Mouse (Mus musculus): Measurements from ENCODE around the gene Hnrnpdl.
A peak's percentile ranks its signal among the peaks of the same experiment; 100 is the strongest.

Hnrnpdl gene

GRCm38 (mm10) chr5:100039602-100040142, at the start of gene Hnrnpdl, which contains the start of gene Enoph1:
Hnrnpdl (minus strand) TSS chr5:100039664.
Enoph1 (plus strand) TSS chr5:100039985.
- peak; percentile 96 for DNase-seq (ENCODE audit: low read depth, low spot score)

GRCm38 (mm10) chr5:100085097-100085496, 45.6 kb upstream of the Hnrnpdl start:
- DNase-seq (ENCODE audit: low read depth, low spot score), result no peak

- DNase-seq (ENCODE audit: low read depth, low spot score), result no peak
These were observed 44.6 kb upstream of the Hnrnpdl start for GRCm38 (mm10) chr5:100083953-100084562.

DNA sequence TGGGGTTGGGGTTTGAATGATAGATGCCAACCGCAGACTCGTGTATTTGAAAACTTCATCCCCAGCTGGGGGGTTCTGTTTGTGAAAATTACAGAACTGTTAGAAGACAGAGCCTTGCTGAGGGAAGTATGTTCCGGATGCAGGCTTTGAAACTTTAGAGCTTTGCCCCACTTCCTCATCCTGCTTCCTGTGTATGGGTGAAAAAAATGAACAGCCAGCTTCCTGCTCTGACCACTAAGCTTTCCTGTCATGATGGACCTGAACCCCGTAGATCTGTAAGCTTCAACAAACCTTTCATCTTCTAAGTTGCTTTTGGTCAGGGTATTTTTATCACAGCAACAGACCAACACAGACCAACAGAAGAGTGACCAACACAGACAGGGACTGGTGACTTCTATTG, 42.5 kb upstream of the Hnrnpdl start:
- DNase-seq (ENCODE audit: low read depth, low spot score), result no peak

DNA sequence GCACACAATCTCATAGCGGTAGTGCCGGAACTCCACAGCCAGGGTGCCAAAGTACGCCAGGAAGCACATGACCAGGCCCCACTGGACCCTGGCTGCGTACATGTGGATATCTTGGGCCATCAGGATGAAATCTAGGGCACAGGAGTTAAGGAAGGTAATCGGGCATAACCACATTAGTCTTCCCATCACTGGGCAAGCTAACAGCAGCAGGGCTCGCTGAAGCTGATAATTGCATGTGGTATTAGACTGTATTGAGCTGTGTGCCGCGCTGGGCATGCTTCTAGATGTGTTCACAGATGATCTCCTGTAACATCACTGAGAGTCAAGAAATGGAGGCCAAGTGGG, 40.4 kb upstream of the Hnrnpdl start:
- no peak for DNase-seq (ENCODE audit: low read depth, low spot score)

- DNase-seq (ENCODE audit: low read depth, low spot score), result peak; percentile 43
These were observed 39.8 kb upstream of the Hnrnpdl start for GRCm38 (mm10) chr5:100079040-100079930.

GRCm38 (mm10) chr5:100074571-100074970, 35.1 kb upstream of the Hnrnpdl start:
- no peak for DNase-seq (ENCODE audit: low read depth, low spot score)

DNA sequence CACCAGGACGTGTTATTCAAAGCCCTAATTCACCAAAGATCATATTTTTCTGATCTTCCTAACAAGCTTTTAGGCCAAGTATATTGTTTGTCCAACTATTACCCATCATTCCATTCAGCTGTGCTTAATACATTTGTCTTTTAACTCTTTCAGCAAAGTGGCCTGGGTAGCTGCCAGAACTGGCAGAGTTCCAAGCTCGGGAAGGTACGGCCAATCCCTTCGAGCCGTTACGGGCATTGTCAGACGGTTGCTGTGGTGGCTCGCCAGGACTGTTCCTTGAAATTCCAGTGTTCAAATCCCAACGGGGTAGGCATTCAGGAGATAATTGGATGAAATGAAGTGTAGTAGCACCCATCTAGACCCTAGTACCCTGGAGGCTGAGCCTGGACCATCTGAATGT, 33.1 kb upstream of the Hnrnpdl start:
- no peak for DNase-seq (ENCODE audit: low read depth, low spot score)

DNA sequence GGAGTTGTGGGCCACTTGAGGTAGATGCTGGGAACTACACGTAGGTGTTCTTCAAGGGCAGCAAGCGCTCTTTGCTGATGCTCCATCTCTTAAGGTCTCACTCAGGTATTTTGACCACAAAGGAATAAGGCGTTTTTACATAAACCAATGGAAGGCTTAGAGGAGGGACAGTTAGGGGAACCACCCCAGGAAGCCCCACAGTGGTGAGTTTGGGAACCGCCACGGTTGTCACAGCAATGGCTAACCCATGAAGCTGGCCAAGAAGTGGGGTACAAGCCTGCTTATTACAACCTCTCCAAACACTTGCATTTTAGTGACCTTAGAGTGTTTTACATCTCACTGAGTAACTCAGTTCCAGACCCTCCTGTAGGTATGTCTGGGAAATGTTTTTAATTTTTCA, 32.1 kb upstream of the Hnrnpdl start:
- DNase-seq (ENCODE audit: low read depth, low spot score), result no peak

DNA sequence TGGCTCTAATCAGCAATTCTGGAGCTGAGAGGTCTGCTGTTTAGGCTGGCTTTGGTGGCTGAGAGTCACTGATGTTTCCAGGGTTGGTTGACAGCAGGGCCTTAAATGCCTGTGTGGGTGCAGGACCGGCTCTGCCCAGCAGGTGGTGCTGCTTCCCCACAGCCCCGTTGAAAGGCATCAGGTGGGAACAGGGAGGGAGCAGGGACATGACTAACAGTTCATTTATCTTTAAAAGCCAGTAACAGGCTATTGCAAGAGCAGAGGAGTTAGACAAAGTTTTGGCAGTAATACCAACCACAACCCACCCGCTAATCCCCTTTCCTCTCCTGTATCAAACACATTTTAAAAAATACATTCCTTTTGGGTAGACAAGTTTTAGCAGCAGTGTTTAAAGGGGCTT, 30.8 kb upstream of the Hnrnpdl start:
- DNase-seq (ENCODE audit: low read depth, low spot score), result peak; percentile 85

- DNase-seq (ENCODE audit: low read depth, low spot score), result no peak
These were observed 30.1 kb upstream of the Hnrnpdl start for GRCm38 (mm10) chr5:100069526-100069925.

DNA sequence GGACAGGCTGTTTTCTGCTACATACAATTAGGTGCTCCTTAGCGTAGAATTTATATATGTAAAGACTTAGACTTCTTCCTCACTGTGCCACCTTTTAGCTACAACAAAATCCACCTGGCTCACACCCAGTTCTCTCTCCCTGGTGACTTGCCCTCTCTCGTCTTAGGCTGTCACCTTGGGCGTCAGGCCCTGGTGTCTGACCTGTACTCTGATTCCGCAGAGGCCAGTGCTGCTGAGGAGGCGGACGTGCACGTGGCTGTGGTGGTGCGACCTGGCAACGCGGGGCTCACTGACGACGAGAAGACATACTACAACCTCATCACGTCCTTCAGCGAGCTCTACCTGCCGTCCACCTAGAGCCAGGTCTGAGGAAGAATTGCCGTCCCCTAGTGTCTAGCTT, 28.1 kb upstream of the Hnrnpdl start:
- DNase-seq (ENCODE audit: low read depth, low spot score), result no peak

GRCm38 (mm10) chr5:100060876-100061275, 21.4 kb upstream of the Hnrnpdl start:
- DNase-seq (ENCODE audit: low read depth, low spot score), result no peak

GRCm38 (mm10) chr5:100059326-100059725, 19.9 kb upstream of the Hnrnpdl start:
- no peak for DNase-seq (ENCODE audit: low read depth, low spot score)

- no peak for DNase-seq (ENCODE audit: low read depth, low spot score)
These were observed 19.3 kb upstream of the Hnrnpdl start for GRCm38 (mm10) chr5:100058729-100059128.

GRCm38 (mm10) chr5:100057461-100058209, 18.2 kb upstream of the Hnrnpdl start:
- no peak for DNase-seq (ENCODE audit: low read depth, low spot score)

GRCm38 (mm10) chr5:100055866-100056369, 16.5 kb upstream of the Hnrnpdl start:
- no peak for DNase-seq (ENCODE audit: low read depth, low spot score)

DNA sequence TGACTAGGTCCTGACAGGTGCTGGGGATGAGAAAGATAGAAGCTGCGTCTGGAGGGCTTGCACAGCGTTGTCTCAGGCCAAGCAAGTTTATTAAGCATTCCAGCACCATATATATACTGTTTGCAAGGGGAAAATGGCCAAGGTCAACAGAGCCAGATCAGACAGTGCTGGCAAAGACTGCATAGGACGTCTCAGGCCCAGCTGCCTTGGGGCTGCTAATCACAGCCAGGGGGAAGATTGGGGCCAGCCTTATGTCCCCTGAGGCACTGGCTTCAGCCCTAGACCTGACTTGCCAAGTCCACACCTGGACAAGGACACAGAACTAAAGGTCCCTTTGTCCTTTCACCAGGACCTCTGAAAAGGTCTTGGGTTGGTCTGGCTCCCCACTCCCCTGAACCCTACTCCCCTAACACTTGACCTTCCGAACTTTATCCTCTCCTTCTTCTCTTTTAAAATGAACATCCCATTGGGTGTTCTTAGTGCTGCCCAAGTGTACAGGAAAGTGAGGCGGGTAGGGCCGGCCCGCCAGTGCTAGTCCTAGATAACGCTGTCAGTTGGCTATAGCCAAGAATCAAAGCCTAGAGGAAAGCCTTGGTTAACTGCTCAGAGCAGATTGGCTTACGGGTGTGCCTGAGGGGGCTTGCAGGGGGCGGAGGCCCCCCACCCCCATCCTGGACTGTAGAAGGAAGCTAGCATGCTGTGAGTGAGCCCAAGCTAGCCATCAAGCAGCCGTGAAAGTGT, 15.5 kb upstream of the Hnrnpdl start:
- no peak for DNase-seq (ENCODE audit: low read depth, low spot score)

DNA sequence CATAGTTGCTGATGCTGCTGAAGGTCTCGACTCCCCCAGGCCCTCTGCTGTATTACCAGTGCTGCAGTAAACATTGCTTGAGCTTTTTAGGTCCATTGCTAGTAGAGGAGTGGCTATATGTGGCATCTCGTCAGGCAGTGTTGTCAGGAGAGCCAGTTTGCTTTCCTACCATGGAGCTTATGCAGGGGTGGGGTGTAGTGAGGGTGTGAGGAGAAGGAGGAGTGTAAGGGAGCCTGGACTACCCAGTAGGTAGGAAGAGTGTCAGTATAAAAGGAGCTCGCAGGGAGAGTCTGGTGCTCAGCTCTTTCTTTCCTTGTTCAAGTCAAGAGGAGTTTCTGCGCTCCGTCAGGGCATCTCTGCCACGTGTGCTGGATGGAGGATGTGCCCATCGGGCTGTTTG, 13.3 kb upstream of the Hnrnpdl start:
- DNase-seq (ENCODE audit: low read depth, low spot score), result no peak

DNA sequence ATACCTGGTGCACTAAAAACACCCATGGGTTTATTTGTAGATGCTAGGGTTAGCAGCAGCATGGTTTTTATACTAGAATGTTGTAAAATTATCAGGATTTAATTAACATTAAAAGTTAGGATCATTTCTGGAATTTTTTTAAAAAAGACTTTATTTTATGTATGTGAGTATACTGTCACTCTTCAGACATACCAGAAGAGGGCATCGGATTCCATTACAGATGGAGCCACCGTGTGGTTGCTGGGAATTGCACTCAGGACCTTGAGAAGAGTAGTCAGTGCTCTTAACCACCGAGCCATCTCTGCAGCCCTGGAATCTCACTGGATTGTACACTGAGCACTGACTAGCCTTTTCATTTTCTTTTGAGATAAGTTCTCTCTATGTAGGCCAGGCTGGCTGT, 10.4 kb upstream of the Hnrnpdl start:
- DNase-seq (ENCODE audit: low read depth, low spot score), result no peak

- DNase-seq (ENCODE audit: low read depth, low spot score), result no peak
These were observed 8.4 kb upstream of the Hnrnpdl start for GRCm38 (mm10) chr5:100047871-100048270.

Measured in mesoderm, embryonic 11.5 days (tissue).